Mouse (Mus musculus) spleen, postnatal 0 days (tissue): ENCODE measurements around the gene Slc9a3r1. TPM values are rescaled to one million over a fixed set of nuclear protein-coding genes. Genes with fewer than 3 reads are reported as not detected.

Experiments
- polyA plus RNA-seq: library from polyadenylated mRNA; unstranded; fragments of >200 nt; fragmentation: Nextera tagmentation; extraction: Ambion mirVana; gene quantifications from 2 replicates; pipeline ENCODE4 v1.2.1, GENCODE M21; 2015

The Slc9a3r1 gene
- polyA plus RNA-seq = 35.2 and 49.0 TPM in 2 replicates

DNA sequence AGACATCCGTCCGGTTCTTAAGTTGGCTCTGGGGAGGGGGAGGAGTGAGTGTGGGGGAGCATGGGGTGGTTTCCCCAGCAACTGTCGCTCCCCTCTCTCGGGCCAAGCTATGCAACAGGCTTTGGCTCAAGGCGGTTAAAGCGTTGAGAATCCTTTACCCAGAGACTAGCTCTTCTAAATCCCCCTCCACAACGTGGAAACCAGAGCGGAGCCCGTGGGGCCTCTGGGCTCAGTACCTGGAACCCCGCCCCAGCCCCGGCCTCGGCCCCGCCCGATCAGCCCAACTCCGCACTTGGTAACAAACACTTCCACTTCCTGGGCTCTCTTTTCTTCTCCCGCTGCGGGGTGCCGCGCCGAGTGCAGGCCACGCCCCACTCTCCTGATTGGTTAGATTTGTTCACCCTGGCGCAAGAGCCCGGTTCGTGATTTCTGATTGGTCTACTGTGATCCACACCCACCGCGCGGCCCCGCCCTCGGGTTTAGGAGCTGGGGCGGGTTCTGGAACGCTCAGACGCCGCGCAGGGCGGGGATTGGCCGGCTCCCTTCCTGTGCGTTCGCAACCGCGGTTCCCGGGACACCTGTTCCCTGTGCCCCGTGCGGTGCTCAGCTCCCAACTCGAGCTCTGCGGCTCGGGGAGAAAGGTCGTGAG, at the start of gene Slc9a3r1:
TSS of gene Slc9a3r1 (plus strand) at position 510 of the 649 bp plus-strand sequence.

DNA sequence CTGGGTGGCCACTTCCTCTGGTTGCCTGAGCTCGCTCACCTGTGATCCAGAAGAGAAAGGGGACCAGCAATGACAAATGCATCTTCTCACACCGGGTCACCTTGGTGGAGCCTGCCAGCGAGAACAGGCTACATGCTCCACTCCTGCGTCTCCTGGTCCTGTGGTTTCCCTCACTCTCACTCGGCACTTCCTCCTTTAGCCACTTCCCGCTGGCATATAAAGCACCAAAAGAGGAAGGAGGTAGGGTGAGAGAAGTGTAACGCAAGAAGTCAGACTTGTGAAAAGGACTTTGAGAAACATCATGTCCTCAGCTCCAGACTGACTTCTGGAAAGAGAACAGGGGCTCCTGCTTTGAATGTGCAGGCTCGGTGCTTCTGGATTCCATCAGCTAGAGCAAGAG, 29.3 kb upstream of the Slc9a3r1 start, which contains the start of gene Cd300lf:
TSS of gene Cd300lf (minus strand) at position 193 of the 400 bp plus-strand sequence.

DNA sequence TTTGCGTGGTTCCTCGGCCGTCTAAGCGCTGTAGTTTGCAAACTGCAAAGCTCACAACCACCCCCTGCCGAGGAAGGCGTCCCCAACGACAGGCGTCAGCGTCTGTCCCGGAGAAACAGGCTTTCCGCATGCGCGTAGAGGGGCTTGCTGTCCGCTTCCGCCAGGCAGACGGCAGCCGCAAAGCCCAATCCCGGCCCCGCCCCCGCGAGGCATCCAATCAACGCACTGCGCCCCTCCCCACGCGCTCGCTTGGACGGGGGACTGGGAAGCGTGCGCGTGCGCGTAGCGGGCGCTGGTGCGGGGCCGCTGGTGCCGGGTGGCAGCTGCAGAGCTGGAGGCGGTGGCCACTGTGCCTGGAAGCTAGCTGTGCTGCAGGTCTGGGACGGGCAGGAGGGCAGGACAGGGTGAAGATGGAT, 24.1 kb downstream of the Slc9a3r1 start, which contains the start of gene Tmem104:
TSS of gene Tmem104 (plus strand) at position 264 of the 416 bp plus-strand sequence.

DNA sequence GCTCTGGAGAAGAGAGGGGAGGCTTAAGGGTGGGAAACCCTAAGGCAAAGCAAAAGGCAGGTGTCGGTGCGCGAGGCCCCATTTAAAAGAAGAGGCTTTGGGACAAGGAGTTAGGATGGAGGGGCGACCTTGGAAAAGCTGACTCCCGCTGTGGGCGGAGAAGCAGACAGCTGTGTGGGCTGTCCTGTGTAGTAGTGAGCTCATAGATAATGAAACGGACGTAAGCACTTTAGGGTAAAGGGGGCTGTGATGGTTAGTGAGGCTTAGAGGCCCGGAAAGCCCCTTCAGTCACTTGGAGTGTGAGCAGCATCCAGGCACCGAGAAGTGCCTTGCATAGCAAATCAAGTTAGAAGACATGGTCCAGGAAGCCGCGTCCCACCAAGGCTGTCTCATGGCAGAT, 24.6 kb downstream of the Slc9a3r1 start, which contains the start of gene Nat9:
TSS of gene Nat9 (minus strand) at position 167 of the 400 bp plus-strand sequence.

Other genes with a start within 250 kb of the Slc9a3r1 start
- 7.2 and 8.7 TPM in 2 replicates for gene Cd300lb, start 229.0 kb upstream of the Slc9a3r1 start, polyA plus RNA-seq
- gene Cd300c, start 194.2 kb upstream of the Slc9a3r1 start, polyA plus RNA-seq = 0.41 and 0.44 TPM in 2 replicates
- 4.6 and 5.1 TPM in 2 replicates for gene Cd300ld, start 173.4 kb upstream of the Slc9a3r1 start, polyA plus RNA-seq
- 10.9 and 15.5 TPM in 2 replicates for gene Cd300c2, start 161.5 kb upstream of the Slc9a3r1 start, polyA plus RNA-seq
- not detected in 2 replicates for gene Cd300ld2, start 147.1 kb upstream of the Slc9a3r1 start, polyA plus RNA-seq
- not detected in 2 replicates for gene Cd300ld4, start 136.3 kb upstream of the Slc9a3r1 start, polyA plus RNA-seq
- gene Cd300ld5, start 125.6 kb upstream of the Slc9a3r1 start, polyA plus RNA-seq = not detected in 2 replicates
- 0.18 TPM in 1 of 2 replicates, not detected in the other for gene Cd300ld3, start 114.9 kb upstream of the Slc9a3r1 start, polyA plus RNA-seq
- gene Cd300e, start 101.2 kb upstream of the Slc9a3r1 start, polyA plus RNA-seq = 0.35 and 0.90 TPM in 2 replicates
- 5.7 and 7.7 TPM in 2 replicates for gene Rab37, start 71.9 kb upstream of the Slc9a3r1 start, polyA plus RNA-seq
- 41.0 and 47.9 TPM in 2 replicates for gene Cd300lf, start 29.3 kb upstream of the Slc9a3r1 start, polyA plus RNA-seq
- 4.7 and 7.3 TPM in 2 replicates for gene Tmem104, start 24.1 kb downstream of the Slc9a3r1 start, polyA plus RNA-seq
- 14.3 and 14.4 TPM in 2 replicates for gene Nat9, start 24.5 kb downstream of the Slc9a3r1 start, polyA plus RNA-seq
- gene Grin2c, start 103.9 kb downstream of the Slc9a3r1 start, polyA plus RNA-seq = 0.07 and 0.08 TPM in 2 replicates
- 9.7 and 10.0 TPM in 2 replicates for gene Fdxr, start 113.7 kb downstream of the Slc9a3r1 start, polyA plus RNA-seq
- gene Fads6, start 134.3 kb downstream of the Slc9a3r1 start, polyA plus RNA-seq = 0.24 and 0.33 TPM in 2 replicates
- gene Otop2, start 143.8 kb downstream of the Slc9a3r1 start, polyA plus RNA-seq = not detected in 2 replicates
- gene Ush1g, start 158.7 kb downstream of the Slc9a3r1 start, polyA plus RNA-seq = 0.65 and 0.70 TPM in 2 replicates
- not detected in 2 replicates for gene Otop3, start 171.4 kb downstream of the Slc9a3r1 start, polyA plus RNA-seq
- gene Hid1, start 204.4 kb downstream of the Slc9a3r1 start, polyA plus RNA-seq = 1.3 and 2.2 TPM in 2 replicates
- gene Cdr2l, start 218.6 kb downstream of the Slc9a3r1 start, polyA plus RNA-seq = 2.9 and 4.3 TPM in 2 replicates
- 80.9 and 91.3 TPM in 2 replicates for gene Mrpl58, start 240.4 kb downstream of the Slc9a3r1 start, polyA plus RNA-seq